Mouse (Mus musculus): ENCODE data around the gene Map2. TPM values are rescaled to one million over a fixed set of nuclear protein-coding genes. Genes with fewer than 3 reads are reported as not detected.
A peak's percentile ranks its signal among the peaks of the same experiment; 100 is the strongest.

Map2 gene
- total RNA-seq, 2 experiments from 2014 or later = 1,064 to 1,130 TPM

GRCm38 (mm10) chr1:66468704-66469020, 293.6 kb downstream of the Map2 start:
- H3K4me3 ChIP-seq = peak overlapping the region; percentile 71
- TF ChIP-seq CTCF (IDR thresholded peaks at IDR 0.05) = no peak
- DNase-seq (ENCODE audit: extremely low spot score in 1 of 2, low spot score in 2 of 2) = peak; percentile 22 to 33
- peak overlapping the region; percentile 90 for H3K27ac ChIP-seq
- intact Hi-C loops (cut with DNase I) = loop anchor here (5.0 to 10.0 kb wide), 2 partner anchors 146 to 364 kb away; no protein-coding TSS in a partner anchor

- intact Hi-C loops (cut with DNase I) = no loop called here
- no peak for DNase-seq (ENCODE audit: extremely low spot score in 1 of 2, low spot score in 2 of 2)
- no peak for TF ChIP-seq CTCF (IDR thresholded peaks at IDR 0.05)
- H3K4me3 ChIP-seq = no peak overlapping the region
- H3K27ac ChIP-seq = peak overlapping the region; percentile 1; the same call in 1 of the 2 replicates
These were observed 307.7 kb downstream of the Map2 start for GRCm38 (mm10) chr1:66482751-66483150.

Other genes starting within 250 kb of the Map2 start
- gene Crygf, start 248.8 kb upstream of the Map2 start, total RNA-seq (2021) = not detected

Measured in left cerebral cortex, adult 2 months (tissue).